Mouse (Mus musculus) liver, embryonic 14.5 days (tissue): Measurements from ENCODE around the gene Slc13a4.
A peak's percentile ranks its signal among the peaks of the same experiment; 100 is the strongest.

Experiments used
- CTCF ChIP-seq: IDR thresholded peaks from 2 replicates; pipeline ENCODE4 v1.5.1; 2016; ENCODE audit warnings: antibody characterized with exemption, low read depth, control low read depth
- EP300 ChIP-seq: IDR thresholded peaks from 2 replicates; pipeline ENCODE4 v1.6.1; 2016; ENCODE audit warnings: antibody characterized with exemption, low read depth

DNA sequence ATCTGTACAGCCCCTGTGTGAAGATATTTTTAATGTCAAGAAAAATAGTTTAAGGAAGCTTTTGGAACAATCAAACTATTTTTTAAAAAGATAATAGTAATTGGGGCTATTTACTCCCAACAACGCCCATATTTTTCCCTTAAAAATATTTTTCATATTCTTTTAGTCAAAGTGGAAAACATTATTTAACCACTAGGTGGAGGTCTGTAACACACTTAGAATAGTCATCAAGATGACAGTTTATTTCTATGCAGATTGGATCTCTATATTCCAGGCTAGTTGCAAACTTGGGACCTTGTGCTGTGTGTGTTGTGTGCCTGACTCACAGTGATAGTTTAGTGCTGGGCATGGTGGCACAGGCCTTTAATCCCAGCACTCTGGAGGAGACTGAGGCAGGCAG is 78.5 kb downstream of the Slc13a4 start:
- TF ChIP-seq CTCF (peak; percentile 8; the same call in 1 of the 2 replicates), EP300 (no peak)
